In genomic region chr16:30252003-30252418, GRCm38 (mm10) we compare ENCODE assay signal across 8 mouse cellular contexts. TPM values are rescaled to one million over a fixed set of nuclear protein-coding genes. Genes with fewer than 3 reads are reported as not detected.
DNase-seq lines count a peak whose midpoint lies in the region; ATAC-seq and TF ChIP-seq lines count a peak whose summit lies in the region.

No protein-coding gene starts in this region.

- under 1% methylated on average over 21 of the region's 21 CpGs for WGBS in embryonic facial prominence, embryonic 13.5 days
- under 1% methylated on average over 21 of the region's 21 CpGs for WGBS in limb, embryonic 13.5 days
- WGBS in midbrain, embryonic 15.5 days: 1% methylated on average over 21 of the region's 21 CpGs
- WGBS in spleen, adult 2 months: 2% methylated on average over 21 of the region's 21 CpGs

- peak; percentile 96 for DNase-seq in 3T3-L1 (ENCODE audit: low read depth, low spot score)
- peak; percentile 92 for DNase-seq in adrenal gland, postnatal 14 days
- peak; percentile 80 for DNase-seq in heart, adult 8-10 months (ENCODE audit: low spot score)
- DNase-seq in kidney, adult 9 months: peak; percentile 88
- DNase-seq in spleen, adult 2 months (ENCODE audit: low read depth in 1 of 2, low spot score in 2 of 2): peak; percentile 59 to 72

- peak overlapping the region; percentile 28; the same call in 1 of the 2 replicates for H3K9ac ChIP-seq in embryonic facial prominence, embryonic 13.5 days
- no peak overlapping the region for H3K9ac ChIP-seq in limb, embryonic 13.5 days
- H3K9ac ChIP-seq in midbrain, embryonic 15.5 days: no peak overlapping the region

- peak overlapping the region; percentile 56 for H3K4me2 ChIP-seq in embryonic facial prominence, embryonic 13.5 days
- peak overlapping the region; percentile 56 for H3K4me2 ChIP-seq in limb, embryonic 13.5 days (replicated peaks)
- H3K4me2 ChIP-seq in midbrain, embryonic 15.5 days: peak overlapping the region; percentile 40

- ATAC-seq in embryonic facial prominence, embryonic 13.5 days (ENCODE audit: insufficient number of reproducible peaks, insufficient read depth, low FRiP score, low TSS enrichment, low read depth): peak; percentile 81
- peak; percentile 78; the same call in 1 of the 2 replicates for ATAC-seq in limb, embryonic 13.5 days (ENCODE audit: low FRiP score, low read depth)
- ATAC-seq in midbrain, embryonic 15.5 days (replicated peaks): peak; percentile 73

- TF ChIP-seq POLR2A in spleen, adult 2 months (IDR thresholded peaks at IDR 0.05; ENCODE audit: low read depth, low read length): no peak

- H3K9me3 ChIP-seq in embryonic facial prominence, embryonic 13.5 days: no peaks in the 10 kb centered on the region
- H3K9me3 ChIP-seq in limb, embryonic 13.5 days: no peaks in the 10 kb centered on the region
- H3K9me3 ChIP-seq in midbrain, embryonic 15.5 days: no peaks in the 10 kb centered on the region

- H3K27ac ChIP-seq in embryonic facial prominence, embryonic 13.5 days: no peak overlapping the region
- no peak overlapping the region for H3K27ac ChIP-seq in limb, embryonic 13.5 days
- no peak overlapping the region for H3K27ac ChIP-seq in midbrain, embryonic 15.5 days
- no peak overlapping the region for H3K27ac ChIP-seq in spleen, adult 2 months (ENCODE audit: insufficient read depth, low read length)

- peaks cover 13% of the 10 kb centered on the region for H3K27me3 ChIP-seq in embryonic facial prominence, embryonic 13.5 days
- H3K27me3 ChIP-seq in limb, embryonic 13.5 days: peaks cover 16% of the 10 kb centered on the region
- H3K27me3 ChIP-seq in midbrain, embryonic 15.5 days (replicated peaks): peaks cover 13% of the 10 kb centered on the region
- H3K27me3 ChIP-seq in spleen, adult 2 months (ENCODE audit: control insufficient read depth, insufficient read depth, low read length): no peaks in the 10 kb centered on the region

- peak overlapping the region; percentile 30 for H3K4me3 ChIP-seq in embryonic facial prominence, embryonic 13.5 days
- H3K4me3 ChIP-seq in limb, embryonic 13.5 days: peak overlapping the region; percentile 23
- H3K4me3 ChIP-seq in midbrain, embryonic 15.5 days: 0 out of 2 replicates have a peak overlapping the region, but pooled peaks have one; percentile 9
- H3K4me3 ChIP-seq in spleen, adult 2 months (ENCODE audit: extremely low read depth, insufficient read depth, insufficient read length): no peak overlapping the region

- H3K36me3 ChIP-seq in embryonic facial prominence, embryonic 13.5 days: no peaks in the 10 kb centered on the region
- H3K36me3 ChIP-seq in limb, embryonic 13.5 days: no peaks in the 10 kb centered on the region
- no peaks in the 10 kb centered on the region for H3K36me3 ChIP-seq in midbrain, embryonic 15.5 days (replicated peaks)
- H3K36me3 ChIP-seq in spleen, adult 2 months (ENCODE audit: control insufficient read depth, insufficient read depth, low read length): no peaks in the 10 kb centered on the region

- TF ChIP-seq CTCF in spleen, adult 2 months (IDR thresholded peaks at IDR 0.05; ENCODE audit: extremely low read depth, insufficient read depth, insufficient read length, insufficient replicate concordance): peak; percentile 99

- peaks cover 15% of the 10 kb centered on the region for H3K4me1 ChIP-seq in embryonic facial prominence, embryonic 13.5 days
- peaks cover 12% of the 10 kb centered on the region for H3K4me1 ChIP-seq in limb, embryonic 13.5 days
- peaks cover 7% of the 10 kb centered on the region; the same call in 1 of the 2 replicates for H3K4me1 ChIP-seq in midbrain, embryonic 15.5 days
- no peaks in the 10 kb centered on the region for H3K4me1 ChIP-seq in spleen, adult 2 months (ENCODE audit: control insufficient read depth, insufficient read depth, insufficient read length)

RNA-seq across cellular contexts. Expression of gene Cpn2, which starts 15.3 kb away (rescaled TPM):
- total RNA-seq in adrenal gland, postnatal 14 days (2021): 7.5 and 28.6 TPM in 2 replicates
- polyA plus RNA-seq in embryonic facial prominence, embryonic 13.5 days (2015; fragmentation: Nextera tagmentation; extraction: Ambion mirVana): 0.10 TPM in 1 of 2 replicates, not detected in the other
- under 1 TPM in 2 of 4 experiments, not detected in 2; 0.17 to 0.22 TPM for total RNA-seq in heart, adult 8-10 months (2022)
- polyA plus RNA-seq in limb, embryonic 13.5 days (2015; fragmentation: Nextera tagmentation; extraction: Ambion mirVana): not detected in 2 replicates
- not detected in 2 replicates for polyA plus RNA-seq in midbrain, embryonic 15.5 days (2015; fragmentation: Nextera tagmentation; extraction: Ambion mirVana)
- not detected in 2 replicates for polyA plus RNA-seq in spleen, adult 2 months (2012; rRNA removed)

RNA-seq across cellular contexts. Expression of gene Lrrc15, which starts 31.0 kb away (rescaled TPM):
- total RNA-seq in adrenal gland, postnatal 14 days (2021): 0.15 TPM in 2 replicates
- 1.1 and 1.4 TPM in 2 replicates for polyA plus RNA-seq in embryonic facial prominence, embryonic 13.5 days (2015; fragmentation: Nextera tagmentation; extraction: Ambion mirVana)
- under 1 TPM in 3 of 4 experiments, not detected in 1; 0.06 to 0.41 (median 0.19) TPM for total RNA-seq in heart, adult 8-10 months (2022)
- 0.87 and 1.1 TPM in 2 replicates for polyA plus RNA-seq in limb, embryonic 13.5 days (2015; fragmentation: Nextera tagmentation; extraction: Ambion mirVana)
- 0.22 and 0.24 TPM in 2 replicates for polyA plus RNA-seq in midbrain, embryonic 15.5 days (2015; fragmentation: Nextera tagmentation; extraction: Ambion mirVana)
- 0.02 TPM in 1 of 2 replicates, not detected in the other for polyA plus RNA-seq in spleen, adult 2 months (2012; rRNA removed)

RNA-seq across cellular contexts. Expression of gene Gp5, which starts 58.6 kb away (rescaled TPM):
- 0.64 and 0.78 TPM in 2 replicates for total RNA-seq in adrenal gland, postnatal 14 days (2021)
- 1.1 and 1.6 TPM in 2 replicates for polyA plus RNA-seq in embryonic facial prominence, embryonic 13.5 days (2015; fragmentation: Nextera tagmentation; extraction: Ambion mirVana)
- under 1 TPM; 0.19 to 0.83 (median 0.41) TPM for total RNA-seq in heart, adult 8-10 months (2022)
- 0.76 and 1.3 TPM in 2 replicates for polyA plus RNA-seq in limb, embryonic 13.5 days (2015; fragmentation: Nextera tagmentation; extraction: Ambion mirVana)
- polyA plus RNA-seq in midbrain, embryonic 15.5 days (2015; fragmentation: Nextera tagmentation; extraction: Ambion mirVana): 0.23 and 0.31 TPM in 2 replicates
- polyA plus RNA-seq in spleen, adult 2 months (2012; rRNA removed): 26.7 and 36.5 TPM in 2 replicates

Comparison
In these comparisons a context has a peak if more than half of its experiments do, and no peak if none do; other contexts are left out.
1. RNA of gene Gp5, which starts 58.6 kb away (polyA plus RNA-seq): 26.7 to 36.5 TPM in spleen, adult 2 months; 1.1 to 1.6 TPM in embryonic facial prominence, embryonic 13.5 days, 0.76 to 1.3 TPM in limb, embryonic 13.5 days and 0.23 to 0.31 TPM in midbrain, embryonic 15.5 days; every median in the first group is over 10 times any median in the second.
2. Peak in every context shown above with its lines, with median percentiles within 50 percentile points of each other: DNase-seq, ATAC-seq and H3K4me2 ChIP-seq.